Mouse (Mus musculus) brain, embryonic 14.5 days (tissue): Measurements from ENCODE around the gene Sorbs1.

Experiments
- CTCF ChIP-seq: fragments of 200-500 bp; IDR thresholded peaks from 2 replicates; pipeline ENCODE4 v1.5.1; 2012; ENCODE audit warnings: inconsistent platforms, mild to moderate bottlenecking, moderate library complexity, borderline replicate concordance; ENCODE audit not compliant: insufficient read depth, insufficient read length; ENCODE audit errors: extremely low read depth
- POLR2A ChIP-seq: fragments of 200-500 bp; IDR thresholded peaks from 2 replicates; pipeline ENCODE4 v1.6.1; 2012; ENCODE audit warnings: mild to moderate bottlenecking, inconsistent platforms, borderline replicate concordance; ENCODE audit not compliant: poor library complexity, insufficient read depth, insufficient read length, severe bottlenecking; ENCODE audit errors: extremely low read depth

- no peak for TF ChIP-seq POLR2A
- no peak for TF ChIP-seq CTCF
These were observed 206.0 kb downstream of the Sorbs1 start for GRCm38 (mm10) chr19:40307550-40307949.
